Mouse (Mus musculus) myocyte (in vitro differentiated cells): Measurements from ENCODE around the gene Ets1.

Source experiments
- E2F4 ChIP-seq: IDR thresholded peaks from one replicate; pipeline ENCODE4 v1.6.1; 2011; ENCODE audit warnings: mild to moderate bottlenecking, control low read depth, moderate library complexity; ENCODE audit not compliant: insufficient read depth
- POLR2A ChIP-seq: IDR thresholded peaks from one replicate; pipeline ENCODE4 v1.6.1; 2011; ENCODE audit warnings: low read depth, mild to moderate bottlenecking, control low read depth, moderate library complexity; ENCODE audit not compliant: insufficient read length

- no peak for TF ChIP-seq POLR2A
- TF ChIP-seq E2F4, result no peak
Observed at GRCm38 (mm10) chr9:32696259-32696658, 60.2 kb downstream of the Ets1 start.
